Mouse (Mus musculus): ENCODE results near the gene Fezf2.

DNA sequence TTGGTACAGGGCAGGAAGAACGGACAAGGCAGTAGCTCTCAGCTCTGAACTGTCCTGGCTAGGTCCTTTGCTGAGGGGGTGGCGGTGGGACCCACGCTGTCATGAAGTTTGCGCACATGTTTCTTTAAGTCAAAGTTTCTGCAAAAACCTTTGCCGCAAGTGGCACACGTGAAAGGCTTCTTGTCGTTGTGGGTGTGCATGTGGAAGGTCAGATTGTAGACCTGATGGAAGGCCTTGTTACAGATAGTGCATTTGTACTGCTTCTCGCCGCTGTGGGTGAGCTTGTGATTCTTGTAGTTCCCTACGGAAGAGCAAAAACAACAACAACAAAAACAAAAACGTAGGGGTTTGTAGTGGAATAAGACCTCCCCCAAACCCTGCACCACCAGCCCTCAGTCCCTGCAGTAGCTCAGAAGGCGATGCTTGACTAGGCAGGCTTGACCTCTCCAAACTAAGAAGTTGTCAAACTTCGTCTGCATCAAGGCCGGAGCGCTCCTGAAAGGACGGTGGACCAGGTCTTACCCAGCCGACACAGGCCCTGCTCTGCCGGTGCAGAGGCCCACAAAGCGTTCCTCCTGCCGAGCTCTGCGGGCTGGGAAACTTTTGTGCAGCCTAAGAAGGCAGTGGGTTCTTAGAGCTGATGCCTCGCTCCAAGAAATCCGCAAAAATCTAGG, 5.4 kb downstream of the Fezf2 start:
- no peak for TF ChIP-seq CTCF (IDR thresholded peaks at IDR 0.05; ENCODE audit: low read depth, low read length)
- no peak for TF ChIP-seq POLR2A (IDR thresholded peaks at IDR 0.05; ENCODE audit: insufficient read depth, low read length)
